Mouse (Mus musculus) fat pad, adult 2 months (tissue): ENCODE measurements around the gene Tk1.
"Not testable (repeated sequence)": the region's sequence is repeated elsewhere in the genome, so short reads cannot be mapped to it uniquely, and the experiment has no call there.

Experiments
- DNase-seq: peaks from one replicate; pipeline ENCODE4 v3.0.0-alpha.2; 2011; ENCODE audit warnings: low read depth, low spot score; ENCODE audit errors: extremely low read depth

The Tk1 gene

GRCm38 (mm10) chr11:117847593-117848215 lies 21.8 kb upstream of the Tk1 start:
- peak; percentile 74 for DNase-seq

- no peak for DNase-seq
These were observed 20.7 kb upstream of the Tk1 start for GRCm38 (mm10) chr11:117846640-117847039.

GRCm38 (mm10) chr11:117845651-117846050 lies 19.8 kb upstream of the Tk1 start:
- DNase-seq: no peak

DNA sequence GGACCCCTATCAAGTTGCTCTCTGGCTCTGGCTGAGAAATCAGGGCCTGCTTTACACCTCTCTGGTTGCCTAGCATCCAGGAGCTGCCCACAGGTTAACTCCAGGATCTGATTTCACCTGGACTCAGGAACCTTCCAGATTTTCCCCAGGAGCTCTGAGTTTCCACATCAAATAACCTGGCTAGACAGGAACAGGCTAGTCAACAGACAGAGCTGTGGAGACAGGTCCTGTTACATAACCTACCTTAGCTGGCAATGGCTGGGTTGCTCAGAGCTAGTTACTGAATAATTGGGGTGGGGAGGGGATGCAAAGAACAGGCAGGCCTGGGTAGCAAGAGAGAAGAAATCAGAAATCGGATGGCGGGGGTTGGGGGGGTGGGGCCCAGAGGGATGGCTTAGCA lies 19.1 kb upstream of the Tk1 start:
- DNase-seq: peak; percentile 94

- no peak for DNase-seq
These were observed 17.5 kb upstream of the Tk1 start for GRCm38 (mm10) chr11:117843434-117843833.

- no peak for DNase-seq
These were observed 15.0 kb upstream of the Tk1 start for GRCm38 (mm10) chr11:117840910-117841309.

GRCm38 (mm10) chr11:117839021-117839420 lies 13.1 kb upstream of the Tk1 start:
- no peak for DNase-seq

GRCm38 (mm10) chr11:117838572-117838971 lies 12.7 kb upstream of the Tk1 start:
- no peak for DNase-seq

GRCm38 (mm10) chr11:117836306-117836705 lies 10.4 kb upstream of the Tk1 start:
- DNase-seq: no peak

- no peak for DNase-seq
These were observed 8.2 kb upstream of the Tk1 start for GRCm38 (mm10) chr11:117834086-117834485.

- not testable (repeated sequence) for DNase-seq
These were observed 7.6 kb upstream of the Tk1 start for GRCm38 (mm10) chr11:117833509-117833908.

GRCm38 (mm10) chr11:117832086-117832969 lies 6.4 kb upstream of the Tk1 start:
- no peak for DNase-seq

DNA sequence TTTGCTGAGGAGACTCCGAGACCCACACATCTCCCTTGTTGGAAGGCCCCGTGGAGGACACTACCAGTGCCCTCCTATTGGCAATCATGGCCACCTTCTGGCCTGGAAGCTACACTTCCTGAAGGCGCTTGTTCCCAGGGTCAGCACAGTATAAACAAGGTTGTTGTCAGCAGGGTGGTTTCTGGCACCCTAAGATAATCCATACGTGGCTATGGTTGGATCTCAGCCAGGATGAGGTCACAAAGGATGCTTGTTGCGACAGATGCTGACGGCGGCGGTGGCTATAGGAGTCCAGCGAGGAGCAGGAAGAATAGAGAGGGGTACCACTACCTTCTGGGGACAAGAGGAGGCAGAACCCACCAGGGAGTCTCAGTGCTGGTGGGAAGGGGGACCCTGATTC lies 4.5 kb upstream of the Tk1 start:
- DNase-seq: no peak

DNA sequence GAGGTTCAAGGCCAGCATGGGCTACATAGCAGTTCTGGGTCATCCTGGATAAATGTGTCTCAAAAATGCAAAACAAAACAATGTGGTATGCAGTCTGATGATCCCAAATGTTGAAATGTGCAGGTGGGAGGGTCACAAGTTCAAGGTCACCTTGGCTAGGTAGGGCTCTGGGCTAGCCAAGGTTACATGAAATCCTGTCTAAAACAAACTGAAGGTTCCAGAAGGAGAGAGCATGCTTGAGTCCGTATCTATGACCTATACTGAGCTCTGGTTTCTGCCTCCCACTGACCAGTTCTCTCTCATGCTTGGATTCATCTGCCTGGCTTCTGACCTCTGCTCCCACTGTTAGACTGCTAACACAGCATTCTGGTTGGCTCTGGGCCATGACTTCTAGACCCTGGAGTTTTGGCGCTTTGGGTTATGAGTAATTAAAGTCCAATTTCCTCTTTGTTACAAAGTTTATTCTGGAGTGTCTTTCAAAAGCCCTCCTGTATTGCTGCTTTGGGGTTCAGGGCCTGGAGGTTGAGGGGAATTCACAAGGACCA lies 3.9 kb upstream of the Tk1 start:
- no peak for DNase-seq

DNA sequence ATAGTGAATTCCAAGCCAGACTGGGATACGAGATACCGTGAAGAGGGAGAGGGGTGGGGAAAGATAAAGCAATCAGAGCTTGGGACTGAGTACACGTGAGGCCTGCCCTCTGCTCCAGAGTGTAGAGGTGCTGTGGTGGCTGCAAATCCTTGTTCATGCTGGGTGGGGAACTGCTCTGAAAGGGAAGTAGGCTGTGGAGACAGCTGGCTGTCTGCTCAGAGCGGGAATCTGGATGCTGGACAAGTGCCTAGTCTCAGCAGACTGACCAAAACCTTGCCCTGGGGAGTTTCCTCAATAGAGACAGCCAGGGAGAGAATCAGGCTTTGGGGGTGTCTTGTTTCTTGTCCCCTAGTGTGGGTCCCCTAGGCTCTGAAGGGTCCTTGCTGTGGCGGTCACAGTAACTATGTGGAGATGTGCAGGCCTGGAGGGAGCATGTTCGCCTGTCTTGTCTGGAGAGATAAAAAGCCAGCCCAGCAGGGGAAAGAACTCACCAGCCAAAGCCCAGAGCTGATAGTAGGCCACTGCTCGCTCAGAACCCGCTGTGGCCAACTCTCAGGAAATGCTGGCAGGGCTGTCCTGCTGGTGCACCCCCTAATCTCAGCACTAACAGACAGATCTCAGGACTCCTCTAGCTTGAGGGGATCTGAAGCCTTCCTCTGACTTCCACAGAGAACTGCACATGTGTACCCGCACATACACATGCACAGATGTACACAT lies 3.2 kb upstream of the Tk1 start:
- DNase-seq: no peak

- DNase-seq: no peak
These were observed 2.4 kb upstream of the Tk1 start for GRCm38 (mm10) chr11:117828149-117828887.

GRCm38 (mm10) chr11:117827386-117827785 lies 1.5 kb upstream of the Tk1 start:
- DNase-seq: no peak

DNA sequence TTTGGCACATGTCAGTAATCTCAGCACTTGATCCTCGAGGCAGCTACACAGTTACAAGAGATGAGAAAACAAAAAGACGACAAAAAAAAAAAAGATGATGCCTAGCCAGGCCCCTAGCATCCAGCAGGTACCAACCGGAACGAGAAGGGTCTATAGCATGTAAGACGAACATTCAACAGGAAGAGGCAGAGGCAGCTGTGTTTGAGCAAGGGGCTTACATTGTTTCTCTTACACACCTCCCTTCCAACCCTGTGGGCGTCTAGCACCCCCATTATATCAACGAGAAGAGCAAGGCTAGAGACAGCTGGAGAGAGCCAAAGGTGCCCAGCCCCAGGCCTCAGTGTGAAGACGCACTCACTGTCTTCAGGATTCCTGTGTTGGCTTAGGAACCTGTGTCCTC lies 1.0 kb upstream of the Tk1 start:
- no peak for DNase-seq

DNA sequence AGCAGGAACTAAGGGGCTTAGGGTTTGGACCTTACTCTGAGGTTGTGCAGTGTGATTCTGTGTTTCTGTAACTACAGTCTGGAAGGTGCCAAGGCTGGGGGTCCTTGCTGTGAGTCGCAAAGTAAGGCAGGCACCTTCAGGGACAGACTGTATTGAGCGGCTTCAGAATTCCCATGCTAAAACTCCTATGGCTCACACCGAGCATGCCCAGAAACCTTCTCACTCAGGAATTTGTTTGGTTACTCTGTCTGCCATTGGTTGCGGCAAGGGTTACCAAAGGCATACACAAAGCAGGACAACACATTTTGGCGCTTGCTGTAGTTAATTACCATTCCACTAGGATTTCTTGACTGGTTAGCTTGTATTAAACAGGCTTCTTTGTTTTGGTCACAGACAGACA lies 272 bp upstream of the Tk1 start:
- DNase-seq: no peak

- DNase-seq: peak; percentile 71
These were observed 1.6 kb downstream of the Tk1 start for GRCm38 (mm10) chr11:117824060-117824969.
